Mouse (Mus musculus) lung, adult 18-20 months (tissue): Measurements from ENCODE around the gene Gpr157.

Experiments used
- DNase-seq, 2 experiments: peaks; one replicate each; pipeline ENCODE4 v3.0.0; 2022; ENCODE audit warnings: mixed read lengths in 2 of 2

Gene Gpr157

GRCm38 (mm10) chr4:150112867-150113266 is 25.7 kb downstream of the Gpr157 start:
- DNase-seq: peak; percentile 50 to 65

- DNase-seq: no peak
These were observed 27.4 kb downstream of the Gpr157 start for GRCm38 (mm10) chr4:150114505-150115061.

- DNase-seq: no peak
These were observed 30.1 kb downstream of the Gpr157 start for GRCm38 (mm10) chr4:150117311-150117710.

- DNase-seq: no peak
These were observed 31.0 kb downstream of the Gpr157 start for GRCm38 (mm10) chr4:150118163-150118562.

- DNase-seq: no peak
These were observed 31.9 kb downstream of the Gpr157 start, which contains the start of gene Slc2a5 for GRCm38 (mm10) chr4:150119055-150119454. Slc2a5 (plus strand) TSS chr4:150119283.

- no peak for DNase-seq
These were observed 32.5 kb downstream of the Gpr157 start for GRCm38 (mm10) chr4:150119640-150120039.

GRCm38 (mm10) chr4:150120173-150120833 is 33.1 kb downstream of the Gpr157 start:
- no peak for DNase-seq

GRCm38 (mm10) chr4:150121430-150121829 is 34.3 kb downstream of the Gpr157 start:
- DNase-seq: no peak

- DNase-seq: no peak
These were observed 35.3 kb downstream of the Gpr157 start for GRCm38 (mm10) chr4:150122476-150122875.

GRCm38 (mm10) chr4:150126373-150126772 is 39.2 kb downstream of the Gpr157 start:
- no peak for DNase-seq

GRCm38 (mm10) chr4:150127894-150128293 is 40.7 kb downstream of the Gpr157 start:
- DNase-seq: no peak

GRCm38 (mm10) chr4:150128571-150128970 is 41.4 kb downstream of the Gpr157 start:
- DNase-seq: no peak

- DNase-seq: no peak
These were observed 43.5 kb downstream of the Gpr157 start for GRCm38 (mm10) chr4:150130661-150131060.

- peak; percentile 31 to 67 for DNase-seq
These were observed 45.6 kb downstream of the Gpr157 start for GRCm38 (mm10) chr4:150132692-150133271.

- DNase-seq: no peak
These were observed 48.1 kb downstream of the Gpr157 start for GRCm38 (mm10) chr4:150135254-150135653.

GRCm38 (mm10) chr4:150136693-150137092 is 49.5 kb downstream of the Gpr157 start:
- peak; percentile 46 to 53 for DNase-seq

- DNase-seq: no peak
These were observed 50.4 kb downstream of the Gpr157 start for GRCm38 (mm10) chr4:150137368-150138083.

- peak; percentile 66 to 68 for DNase-seq
These were observed 50.9 kb downstream of the Gpr157 start for GRCm38 (mm10) chr4:150138084-150138543.

GRCm38 (mm10) chr4:150139090-150139489 is 51.9 kb downstream of the Gpr157 start:
- peak in 1 of 2 experiments; percentile 31 for DNase-seq

- no peak for DNase-seq
These were observed 53.2 kb downstream of the Gpr157 start for GRCm38 (mm10) chr4:150140346-150140745.

GRCm38 (mm10) chr4:150144242-150144641 is 57.1 kb downstream of the Gpr157 start:
- DNase-seq: peak; percentile 13 to 28

GRCm38 (mm10) chr4:150146286-150146685 is 59.1 kb downstream of the Gpr157 start:
- DNase-seq: no peak

- no peak for DNase-seq
These were observed 63.9 kb downstream of the Gpr157 start for GRCm38 (mm10) chr4:150151045-150151444.
